Mouse (Mus musculus) 3T3-L1 (cell line): Measurements from ENCODE around the gene Vps29.

Experiments used
- DNase-seq: peaks from one replicate; pipeline ENCODE4 v3.0.0-alpha.2; 2015; ENCODE audit warnings: low read depth, low spot score

Vps29 gene

GRCm38 (mm10) chr5:122397495-122397894 lies 43.3 kb downstream of the Vps29 start:
- no peak for DNase-seq

- no peak for DNase-seq
Measured at GRCm38 (mm10) chr5:122399871-122400270, 45.7 kb downstream of the Vps29 start.

DNA sequence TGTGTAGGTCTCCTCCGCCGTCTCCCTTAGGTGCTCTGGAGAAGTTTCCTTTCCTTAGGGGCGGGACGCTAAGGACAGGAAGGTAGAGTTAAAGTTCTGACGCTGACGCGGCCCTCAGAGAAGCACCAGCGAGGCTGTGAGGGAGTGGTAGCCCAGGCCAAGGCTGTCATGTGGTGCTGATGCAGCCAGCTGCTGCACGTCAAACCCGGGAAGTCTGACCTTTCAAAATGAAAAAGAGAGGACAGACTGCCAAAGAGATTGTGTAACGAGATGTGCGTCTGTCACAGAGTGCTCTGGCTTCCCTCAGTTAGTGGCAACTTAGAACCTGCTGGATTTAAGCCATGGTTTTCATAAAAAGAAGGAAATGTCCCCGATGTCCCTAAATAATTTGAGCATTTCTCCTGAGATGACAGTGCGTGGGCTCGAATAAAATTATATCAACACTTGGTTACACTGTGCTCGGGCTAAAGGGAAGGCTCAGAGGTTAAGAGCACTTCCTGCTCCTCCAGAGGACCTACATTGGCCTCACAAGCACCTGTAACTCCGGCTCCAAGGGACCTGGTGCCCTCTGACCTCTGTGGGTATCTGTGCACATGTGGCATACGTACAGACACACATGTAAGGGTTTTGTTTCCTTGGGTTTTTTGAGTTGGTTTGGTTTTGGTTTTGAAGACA lies 46.6 kb downstream of the Vps29 start:
- DNase-seq: no peak

DNA sequence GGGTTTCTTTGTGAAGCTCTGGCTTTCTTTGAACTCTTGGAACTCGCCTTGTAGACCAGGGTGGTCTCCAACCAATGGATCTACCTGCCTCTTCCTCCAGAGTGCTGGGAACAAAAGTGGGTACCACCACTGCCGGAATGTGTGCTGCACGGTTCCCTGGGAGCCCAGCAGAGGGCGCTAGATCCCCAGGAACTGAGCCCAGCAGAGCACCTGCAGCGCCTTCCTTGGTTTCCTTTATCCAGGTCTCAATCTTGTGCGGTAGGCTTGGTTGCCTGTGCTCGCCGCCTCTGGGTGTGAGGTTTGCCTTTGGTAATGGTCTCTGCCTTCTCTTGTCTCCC lies 47.1 kb downstream of the Vps29 start:
- DNase-seq: peak; percentile 47

DNA sequence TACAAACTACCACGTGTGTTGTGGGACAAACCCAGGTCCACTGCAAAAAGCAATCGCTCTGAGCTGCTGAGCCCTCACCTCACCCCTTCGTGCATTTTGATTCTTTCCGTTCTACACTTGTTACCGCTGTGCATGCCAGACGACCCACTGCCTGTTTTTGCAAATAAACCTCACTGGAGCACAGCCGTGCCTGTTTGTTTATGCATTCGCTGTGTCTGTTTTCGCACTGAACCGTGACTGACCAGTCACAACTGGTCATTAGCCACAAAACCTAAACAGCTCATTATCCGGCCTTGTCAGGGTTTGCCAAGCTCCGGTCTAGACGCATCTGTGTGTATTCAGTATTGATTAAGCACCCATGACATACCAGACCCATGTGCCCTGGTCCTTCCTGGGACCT lies 48.0 kb downstream of the Vps29 start:
- no peak for DNase-seq

GRCm38 (mm10) chr5:122402772-122403171 lies 48.6 kb downstream of the Vps29 start:
- DNase-seq: no peak

DNA sequence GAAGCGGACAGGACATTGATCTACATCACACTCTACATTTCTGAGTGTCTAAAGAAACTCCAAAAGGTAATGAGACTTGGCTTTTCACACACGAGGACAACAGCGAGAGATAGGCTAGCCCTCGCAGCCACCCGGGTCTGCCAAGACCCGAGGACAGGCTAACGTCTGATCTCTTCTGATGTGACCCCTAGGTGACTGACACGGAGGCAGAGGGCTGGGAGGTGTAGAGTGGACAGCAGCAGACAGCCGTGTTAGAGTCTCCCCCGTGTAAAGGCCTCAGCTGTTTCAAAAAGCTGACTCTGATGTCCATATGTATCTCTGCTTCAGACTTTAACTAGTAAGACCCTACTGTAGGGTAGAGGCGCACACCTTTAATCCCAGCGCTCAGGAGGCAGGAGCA lies 49.2 kb downstream of the Vps29 start:
- DNase-seq: no peak

- DNase-seq: no peak
Measured at GRCm38 (mm10) chr5:122405537-122405936, 51.4 kb downstream of the Vps29 start.

GRCm38 (mm10) chr5:122409692-122410645 lies 55.8 kb downstream of the Vps29 start:
- DNase-seq: peak; percentile 20

GRCm38 (mm10) chr5:122411892-122412291 lies 57.7 kb downstream of the Vps29 start:
- DNase-seq: no peak

DNA sequence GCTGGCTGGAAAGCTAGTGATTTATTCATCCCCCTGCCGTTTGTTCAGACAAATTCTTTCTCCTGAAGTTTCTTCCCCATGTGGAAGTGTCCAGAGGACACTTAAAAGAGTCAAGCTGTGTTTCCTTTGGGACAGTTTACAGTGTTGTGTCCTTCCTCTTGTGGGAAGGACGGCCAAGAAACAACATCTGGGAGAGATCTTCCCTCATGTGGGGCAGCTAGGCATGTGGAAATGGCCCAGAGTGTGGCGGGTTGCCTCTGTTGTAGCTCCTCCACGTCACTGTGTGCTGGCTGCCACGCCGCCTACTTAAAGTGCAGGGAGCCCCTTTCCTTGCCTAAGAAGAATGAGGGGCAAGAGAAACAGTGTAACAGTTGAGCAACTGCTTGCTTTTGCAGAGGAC lies 58.7 kb downstream of the Vps29 start:
- DNase-seq: no peak

DNA sequence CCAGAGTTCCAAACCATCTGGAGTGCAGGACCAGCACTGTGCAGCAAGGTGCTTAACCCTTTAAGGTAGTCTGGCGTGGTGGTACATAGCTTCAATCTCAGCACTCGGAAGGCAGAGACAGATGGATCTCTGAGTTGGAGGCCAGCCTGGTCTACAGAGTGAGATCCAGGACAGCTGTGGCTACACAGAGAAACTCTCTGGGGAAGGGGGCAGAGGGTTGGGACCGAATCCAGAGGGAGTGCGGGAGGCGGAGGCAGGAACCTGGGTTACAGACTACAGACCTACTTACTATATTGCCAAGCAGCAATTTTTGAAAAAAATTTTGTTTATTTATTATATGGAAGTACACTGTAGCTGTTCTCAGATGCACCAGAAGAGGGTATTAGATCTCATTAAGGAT lies 60.2 kb downstream of the Vps29 start:
- DNase-seq: no peak
